Mouse (Mus musculus): ENCODE measurements around the gene Abca8b.

DNA sequence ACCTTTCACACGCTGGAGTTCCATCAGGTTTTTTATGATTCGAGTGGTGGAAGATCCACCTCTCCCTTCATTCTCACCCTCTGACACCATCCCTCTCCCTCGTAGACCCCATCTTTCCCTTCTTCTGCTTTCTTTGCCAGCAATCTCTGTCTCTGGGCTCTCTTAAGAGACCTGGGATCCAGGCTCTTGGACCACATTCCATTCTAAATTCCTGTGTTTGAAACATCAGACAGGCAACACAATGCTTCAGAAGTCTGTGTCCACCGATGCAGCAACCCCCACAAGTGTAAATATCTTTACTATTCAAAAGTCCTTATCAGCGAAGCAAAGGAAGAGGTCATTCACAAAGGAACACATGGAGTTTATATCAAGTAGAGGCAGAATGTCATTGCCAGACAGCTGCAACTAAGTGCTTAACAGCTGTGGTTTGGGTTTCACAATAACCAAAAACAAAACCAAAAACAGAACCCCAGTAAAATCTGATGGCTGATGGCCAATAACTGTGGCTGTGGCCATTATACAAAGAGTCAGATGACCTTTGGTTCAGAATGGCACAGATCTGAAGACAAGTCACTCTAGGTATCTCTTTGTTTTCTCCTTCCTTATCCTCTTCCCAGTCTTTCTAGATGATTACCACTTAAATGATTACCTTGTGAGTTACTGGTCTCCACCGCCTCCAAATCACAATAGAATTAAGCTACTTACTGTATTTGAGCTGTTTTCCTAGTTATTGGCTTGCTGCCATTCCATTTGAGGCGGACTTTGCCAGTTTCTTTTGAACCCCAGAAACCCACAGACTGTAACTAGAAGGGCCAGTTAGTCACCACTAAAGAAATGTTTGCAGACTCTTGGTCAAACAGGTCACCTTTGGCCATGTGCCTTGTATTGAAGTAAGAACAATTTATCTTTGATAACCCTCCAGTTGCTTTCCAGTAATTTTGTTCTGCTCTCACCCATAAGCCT is 68.6 kb downstream of the Abca8b start:
- TF ChIP-seq KAT2A (IDR thresholded peaks at IDR 0.05; ENCODE audit: insufficient replicate concordance, low read length) (no peak), CTCF (conservative IDR thresholded peaks at IDR 0.05 in 1 of 2, IDR thresholded peaks at IDR 0.05 in 1 of 2; ENCODE audit: low read depth in 2 of 2, low read length in 2 of 2) (no peak), TCF12 (IDR thresholded peaks at IDR 0.05; ENCODE audit: low read depth, low read length) (no peak), USF1 (IDR thresholded peaks at IDR 0.05; ENCODE audit: low read depth, low read length) (no peak), MAFK (IDR thresholded peaks at IDR 0.05; ENCODE audit: insufficient replicate concordance, low read length) (no peak), JUND (conservative IDR thresholded peaks at IDR 0.05; ENCODE audit: low read depth, low read length) (no peak), NELFE (IDR thresholded peaks at IDR 0.05; ENCODE audit: low read depth, low read length) (no peak), POLR2A (IDR thresholded peaks at IDR 0.05; ENCODE audit: low read depth, low read length) (no peak), MYC (IDR thresholded peaks at IDR 0.05; ENCODE audit: low read depth, low read length) (no peak), GABPA (IDR thresholded peaks at IDR 0.05; ENCODE audit: insufficient replicate concordance, low read depth, low read length) (no peak), HCFC1 (IDR thresholded peaks at IDR 0.05; ENCODE audit: low read depth, low read length) (no peak)

Data from CH12.LX (cell line).